Mouse (Mus musculus) embryonic facial prominence, embryonic 11.5 days (tissue): ENCODE data around the gene Scap. TPM values are rescaled to one million over a fixed set of nuclear protein-coding genes. Genes with fewer than 3 reads are reported as not detected.

Experiments
- ATAC-seq: fragments of 200-750 bp; cut with Nextera tagmentation; replicated peaks from 2 replicates; pipeline ENCODE4 v1.8.0; 2017; ENCODE audit warnings: low read depth; ENCODE audit not compliant: insufficient number of reproducible peaks, low FRiP score, low TSS enrichment
- DNase-seq: peaks from one replicate; pipeline ENCODE4 v3.0.0-alpha.2; 2015; ENCODE audit warnings: low spot score
- H3K27ac ChIP-seq: fragments of 300-500 bp; sonication (generic); replicated peaks from 2 replicates; pipeline ENCODE4 v1.5.1; 2014; ENCODE audit warnings: mild to moderate bottlenecking, low read depth, low read length, control low read depth
- H3K27me3 ChIP-seq: fragments of 300-500 bp; sonication (generic); 2 replicates; pipeline ENCODE4 v1.6.1; 2014; ENCODE audit warnings: mild to moderate bottlenecking, low read length, moderate library complexity, mixed read lengths; ENCODE audit not compliant: control insufficient read depth, insufficient read depth
- H3K36me3 ChIP-seq: fragments of 300-500 bp; sonication (generic); replicated peaks from 2 replicates; pipeline ENCODE4 v1.6.1; 2014; ENCODE audit warnings: low read depth, mild to moderate bottlenecking, low read length, moderate library complexity, mixed read lengths; ENCODE audit not compliant: control insufficient read depth, insufficient read depth
- H3K4me1 ChIP-seq: fragments of 300-500 bp; sonication (generic); 2 replicates; pipeline ENCODE4 v1.6.1; 2014; ENCODE audit warnings: low read length, mixed read lengths; ENCODE audit not compliant: control insufficient read depth, insufficient read depth
- H3K4me2 ChIP-seq: fragments of 300-500 bp; sonication (generic); 2 replicates; pipeline ENCODE4 v1.6.1; 2014; ENCODE audit warnings: low read depth, mild to moderate bottlenecking, control low read depth, low read length, moderate library complexity
- H3K4me3 ChIP-seq: fragments of 300-500 bp; sonication (generic); 2 replicates; pipeline ENCODE4 v1.5.1; 2014; ENCODE audit warnings: low read depth, low read length, control low read depth
- H3K9ac ChIP-seq: fragments of 300-500 bp; sonication (generic); replicated peaks from 2 replicates; pipeline ENCODE4 v1.6.1; 2014; ENCODE audit warnings: mild to moderate bottlenecking, control low read depth, low read length
- H3K9me3 ChIP-seq: fragments of 300-500 bp; sonication (generic); replicated peaks from 2 replicates; pipeline ENCODE4 v1.6.1; 2016; ENCODE audit warnings: mild to moderate bottlenecking, low read length, inconsistent platforms, mixed read lengths; ENCODE audit not compliant: control insufficient read depth
- WGBS: fragments of 180-500 bp; shearing (Covaris S2); extraction: QIAGEN DNeasy Blood & Tissue Kit; methylation state at CpG from one replicate; pipeline ENCODE4 v1.1.7; 2014; 5-methylcytosine and 5-hydroxymethylcytosine counted together
- polyA plus RNA-seq: library from polyadenylated mRNA; unstranded; fragments of >200 nt; fragmentation: Nextera tagmentation; extraction: Ambion mirVana; gene quantifications from 2 replicates; pipeline ENCODE4 v1.2.1, GENCODE M21; 2014

The Scap gene
- polyA plus RNA-seq, 1 experiment from 2014 or later = 23.6 TPM

- DNase-seq = no peak
- WGBS = 80% methylated on average over 7 of the region's 7 CpGs
- no peak overlapping the region for H3K27ac ChIP-seq
- no peaks in the 10 kb centered on the region for H3K36me3 ChIP-seq
- no peaks in the 10 kb centered on the region for H3K4me1 ChIP-seq
- no peaks in the 10 kb centered on the region for H3K27me3 ChIP-seq
- H3K4me3 ChIP-seq = no peak overlapping the region
- no peaks in the 10 kb centered on the region for H3K9me3 ChIP-seq
- no peak overlapping the region for H3K4me2 ChIP-seq
- H3K9ac ChIP-seq = no peak overlapping the region
- no peak for ATAC-seq
Observed at GRCm38 (mm10) chr9:110412926-110413325, 79.8 kb downstream of the Scap start.

GRCm38 (mm10) chr9:110413785-110414184 lies 80.7 kb downstream of the Scap start:
- no peaks in the 10 kb centered on the region for H3K36me3 ChIP-seq
- no peak overlapping the region for H3K4me2 ChIP-seq
- H3K27ac ChIP-seq = no peak overlapping the region
- H3K4me1 ChIP-seq = no peaks in the 10 kb centered on the region
- no peaks in the 10 kb centered on the region for H3K27me3 ChIP-seq
- no peak overlapping the region for H3K9ac ChIP-seq
- WGBS = 58% methylated on average over 9 of the region's 9 CpGs
- ATAC-seq = no peak
- no peak overlapping the region for H3K4me3 ChIP-seq
- peak; percentile 57 for DNase-seq
- no peaks in the 10 kb centered on the region for H3K9me3 ChIP-seq

GRCm38 (mm10) chr9:110419511-110420112 lies 86.5 kb downstream of the Scap start, which contains the start of gene Ngp:
Gene Ngp (plus strand): TSS chr9:110419747.
- WGBS = 89% methylated on average over 12 of the region's 12 CpGs

GRCm38 (mm10) chr9:110431241-110431640 lies 98.2 kb downstream of the Scap start:
- H3K9me3 ChIP-seq = no peaks in the 10 kb centered on the region
- DNase-seq (no peak), ATAC-seq (no peak)
- no peak overlapping the region for H3K4me2 ChIP-seq
- 85% methylated on average over 8 of the region's 8 CpGs for WGBS
- H3K4me3 ChIP-seq = no peak overlapping the region
- no peak overlapping the region for H3K27ac ChIP-seq
- no peaks in the 10 kb centered on the region for H3K27me3 ChIP-seq
- peaks cover 2% of the 10 kb centered on the region; the same call in 1 of the 2 replicates for H3K36me3 ChIP-seq
- H3K9ac ChIP-seq = no peak overlapping the region
- H3K4me1 ChIP-seq = no peaks in the 10 kb centered on the region

More at GRCm38 (mm10) chr9:110419511-110420112, 86.5 kb downstream of the Scap start, which contains the start of gene Ngp:
- no peaks in the 10 kb centered on the region for H3K9me3 ChIP-seq
- no peaks in the 10 kb centered on the region for H3K27me3 ChIP-seq
- ATAC-seq (no peak), DNase-seq (no peak)
- no peaks in the 10 kb centered on the region for H3K36me3 ChIP-seq
- H3K9ac ChIP-seq = no peak within 1 kb of the TSS
- H3K4me3 ChIP-seq = no peak within 1 kb of the TSS
- no peaks in the 10 kb centered on the region for H3K4me1 ChIP-seq
- no peak within 1 kb of the TSS for H3K27ac ChIP-seq
- no peak within 1 kb of the TSS for H3K4me2 ChIP-seq

DNA sequence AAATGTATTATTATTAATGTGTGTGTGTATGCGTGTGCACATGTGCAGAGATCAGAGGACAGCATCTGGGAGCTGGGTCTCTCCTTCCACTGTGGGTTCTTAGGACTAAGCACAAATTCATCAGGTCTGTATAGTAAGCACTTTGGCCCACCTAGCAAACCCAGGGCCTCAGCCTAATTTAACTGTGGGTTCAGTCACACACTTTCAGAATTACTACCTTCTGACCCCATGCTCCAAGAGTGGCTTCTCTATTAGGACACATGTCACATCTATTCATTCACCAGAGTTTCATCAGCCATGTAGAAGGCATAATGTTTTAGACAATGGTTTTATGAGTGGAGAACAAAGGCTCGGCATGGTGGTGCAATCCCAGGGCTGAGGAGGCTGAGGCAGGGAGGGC lies 100.0 kb downstream of the Scap start:
- no peak overlapping the region for H3K4me3 ChIP-seq
- no peaks in the 10 kb centered on the region for H3K27me3 ChIP-seq
- DNase-seq (no peak), ATAC-seq (no peak)
- no peaks in the 10 kb centered on the region for H3K4me1 ChIP-seq
- 95% methylated on average over 2 of the region's 2 CpGs for WGBS
- no peak overlapping the region for H3K4me2 ChIP-seq
- no peak overlapping the region for H3K9ac ChIP-seq
- no peaks in the 10 kb centered on the region for H3K9me3 ChIP-seq
- no peak overlapping the region for H3K27ac ChIP-seq
- peaks cover 2% of the 10 kb centered on the region; the same call in 1 of the 2 replicates for H3K36me3 ChIP-seq

Other genes with a start within 250 kb of the Scap start
- gene Smarcc1, start 215.6 kb upstream of the Scap start, polyA plus RNA-seq = 190 and 193 TPM in 2 replicates
- 161 and 171 TPM in 2 replicates for gene Dhx30, start 215.5 kb upstream of the Scap start, polyA plus RNA-seq
- 3.1 and 4.8 TPM in 2 replicates for gene Cspg5, start 89.5 kb upstream of the Scap start, polyA plus RNA-seq
- 35.1 and 37.7 TPM in 2 replicates for gene Elp6, start 28.1 kb upstream of the Scap start, polyA plus RNA-seq
- gene Ptpn23, start 74.9 kb downstream of the Scap start, polyA plus RNA-seq = 11.0 and 14.6 TPM in 2 replicates
- 1.5 and 2.3 TPM in 2 replicates for gene Ngp, start 86.5 kb downstream of the Scap start, polyA plus RNA-seq
- gene Klhl18, start 143.4 kb downstream of the Scap start, polyA plus RNA-seq = 7.4 and 7.5 TPM in 2 replicates
- gene Kif9, start 143.7 kb downstream of the Scap start, polyA plus RNA-seq = 0.59 and 1.2 TPM in 2 replicates
- gene Setd2, start 199.3 kb downstream of the Scap start, polyA plus RNA-seq = 49.8 and 51.1 TPM in 2 replicates